Mouse (Mus musculus) B cell, adult (primary cell): ENCODE measurements around the gene Prl7a1. TPM values are rescaled to one million over a fixed set of nuclear protein-coding genes. Genes with fewer than 3 reads are reported as not detected.

ENCODE experiments used
- total RNA-seq: library from RNA; stranded (reverse); gene quantifications from 4 replicates; pipeline ENCODE4 v1.2.4, GENCODE M21; 2023; ENCODE audit not compliant: inconsistent age

Prl7a1 gene
- not detected in 4 replicates for total RNA-seq

DNA sequence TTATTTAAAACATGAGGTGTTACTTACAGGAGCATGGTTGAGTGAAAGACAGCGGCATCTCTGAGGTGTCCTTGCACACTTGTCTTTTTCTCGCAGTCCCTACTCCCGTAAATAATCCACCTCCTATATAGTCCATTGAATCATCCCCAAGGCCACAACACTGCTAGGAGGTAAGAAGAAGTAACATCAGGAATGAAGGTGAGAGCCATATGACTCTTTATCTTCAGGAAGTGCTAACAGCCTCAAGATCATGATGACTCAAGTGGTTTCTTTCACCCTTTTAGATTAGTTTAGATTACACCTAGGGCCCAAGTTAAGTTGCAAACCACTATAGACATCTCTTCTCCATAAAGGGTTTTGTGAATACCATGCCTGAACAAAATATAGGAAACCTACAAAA, at the start of gene Prl7a1:
Gene Prl7a1, minus strand, starts transcription at position 101 of the 400 bp plus-strand sequence.

DNA sequence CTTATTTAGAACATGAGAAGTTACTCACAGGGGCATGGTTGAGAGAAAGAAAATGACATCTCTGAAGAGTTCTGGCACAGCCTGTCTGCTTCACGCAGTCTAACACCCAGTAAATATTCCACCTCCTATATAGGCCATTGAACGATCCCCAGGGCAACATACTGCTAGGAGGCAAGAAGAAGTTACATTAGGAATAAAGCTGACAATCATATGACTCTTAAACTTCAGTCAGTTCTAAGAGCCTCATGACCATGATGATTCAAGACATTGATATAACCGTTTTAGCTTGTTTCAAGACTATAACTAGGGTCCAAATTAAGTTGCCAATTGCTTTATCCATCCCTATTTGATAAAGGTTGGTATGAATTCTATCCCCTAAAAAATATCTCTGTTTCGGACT, 25.6 kb upstream of the Prl7a1 start, which contains the start of gene Prl7a2:
Gene Prl7a2, minus strand, starts transcription at position 101 of the 400 bp plus-strand sequence.

DNA sequence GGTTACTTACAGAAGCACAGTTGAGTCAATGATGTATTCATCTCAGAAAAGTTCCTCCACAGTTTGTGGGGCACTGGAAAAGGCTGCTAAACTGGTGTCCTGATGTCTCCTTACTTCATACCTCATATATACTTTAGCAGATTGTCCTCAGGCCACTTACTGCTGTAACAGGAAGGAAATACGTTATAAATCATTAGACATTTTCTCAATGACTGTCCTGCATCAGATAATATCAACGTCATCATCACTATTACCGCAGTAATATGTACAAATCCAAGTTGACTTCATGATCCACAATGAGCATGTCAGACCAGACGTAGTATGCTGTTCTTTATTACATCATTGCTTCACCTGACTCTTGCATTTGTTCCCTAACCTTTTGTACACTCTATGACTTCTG, 31.8 kb downstream of the Prl7a1 start, which contains the start of gene Prl7b1:
Gene Prl7b1, minus strand, starts transcription at position 101 of the 400 bp plus-strand sequence.

Other genes starting within 250 kb of the Prl7a1 start
- gene Prl8a6, start 203.8 kb downstream of the Prl7a1 start, total RNA-seq = not detected in 4 replicates
- gene Prl8a8, start 129.3 kb downstream of the Prl7a1 start, total RNA-seq = not detected in 4 replicates
- gene Prl8a9, start 77.9 kb downstream of the Prl7a1 start, total RNA-seq = not detected in 4 replicates
- gene Prl8a1, start 60.3 kb downstream of the Prl7a1 start, total RNA-seq = not detected in 4 replicates
- gene Prl7b1, start 31.9 kb downstream of the Prl7a1 start, total RNA-seq = not detected in 4 replicates
- not detected in 4 replicates for gene Prl7a2, start 25.5 kb upstream of the Prl7a1 start, total RNA-seq
- not detected in 4 replicates for gene Prl7d1, start 74.2 kb upstream of the Prl7a1 start, total RNA-seq
- gene Prl7c1, start 138.3 kb upstream of the Prl7a1 start, total RNA-seq = not detected in 4 replicates
- not detected in 4 replicates for gene Prl2a1, start 159.2 kb upstream of the Prl7a1 start, total RNA-seq
- not detected in 4 replicates for gene Prl2c1, start 206.8 kb upstream of the Prl7a1 start, total RNA-seq